Mouse (Mus musculus) limb, embryonic 14.5 days (tissue): ENCODE results near the gene Nipa1. TPM values are rescaled to one million over a fixed set of nuclear protein-coding genes. Genes with fewer than 3 reads are reported as not detected.
A peak's percentile ranks its signal among the peaks of the same experiment; 100 is the strongest.

Source experiments
- ATAC-seq: fragments of 200-750 bp; cut with Nextera tagmentation; 2 replicates; pipeline ENCODE4 v1.8.0; 2017; ENCODE audit warnings: low read depth, moderate number of reproducible peaks, moderate TSS enrichment; ENCODE audit not compliant: low FRiP score
- DNase-seq: peaks from one replicate; pipeline ENCODE4 v3.0.0-alpha.2; 2015; ENCODE audit warnings: low spot score
- H3K27ac ChIP-seq: fragments of 300-500 bp; sonication (generic); replicated peaks from 2 replicates; pipeline ENCODE4 v1.5.1; 2014; ENCODE audit warnings: low read depth, mild to moderate bottlenecking, low read length, moderate library complexity, mixed read lengths
- H3K27me3 ChIP-seq: fragments of 300-500 bp; sonication (generic); 2 replicates; pipeline ENCODE4 v1.6.1; 2014; ENCODE audit warnings: low read length, mixed read lengths; ENCODE audit not compliant: control insufficient read depth, insufficient read depth
- H3K36me3 ChIP-seq: fragments of 300-500 bp; sonication (generic); 2 replicates; pipeline ENCODE4 v1.6.1; 2014; ENCODE audit warnings: mild to moderate bottlenecking, low read length, moderate library complexity, mixed read lengths; ENCODE audit not compliant: control insufficient read depth, insufficient read depth
- H3K4me1 ChIP-seq: fragments of 300-500 bp; sonication (generic); 2 replicates; pipeline ENCODE4 v1.6.1; 2014; ENCODE audit warnings: antibody characterized with exemption, low read length, mixed read lengths; ENCODE audit not compliant: control insufficient read depth, insufficient read depth
- H3K4me2 ChIP-seq: fragments of 300-500 bp; sonication (generic); replicated peaks from 2 replicates; pipeline ENCODE4 v1.6.1; 2014; ENCODE audit warnings: low read depth, mild to moderate bottlenecking, low read length, moderate library complexity; ENCODE audit not compliant: severe bottlenecking
- H3K4me3 ChIP-seq: fragments of 300-500 bp; sonication (generic); replicated peaks from 2 replicates; pipeline ENCODE4 v1.5.1; 2014; ENCODE audit warnings: low read length
- H3K9ac ChIP-seq: fragments of 300-500 bp; sonication (generic); 2 replicates; pipeline ENCODE4 v1.6.1; 2014; ENCODE audit warnings: mild to moderate bottlenecking, low read depth, low read length, moderate library complexity; ENCODE audit not compliant: severe bottlenecking
- H3K9me3 ChIP-seq: fragments of 300-500 bp; sonication (generic); 2 replicates; pipeline ENCODE4 v1.6.1; 2016; ENCODE audit warnings: low read length; ENCODE audit not compliant: control insufficient read depth
- POLR2A ChIP-seq: fragments of 200-500 bp; IDR thresholded peaks from 2 replicates; pipeline ENCODE4 v1.8.0; 2012; ENCODE audit warnings: inconsistent platforms, mild to moderate bottlenecking, moderate library complexity, borderline replicate concordance; ENCODE audit not compliant: insufficient read depth, insufficient read length; ENCODE audit errors: extremely low read depth
- WGBS: fragments of 180-500 bp; shearing (Covaris S2); extraction: QIAGEN DNeasy Blood & Tissue Kit; methylation state at CpG from one replicate; pipeline ENCODE4 v1.1.7; 2014; 5-methylcytosine and 5-hydroxymethylcytosine counted together
- polyA plus RNA-seq, 2 experiments: library from polyadenylated mRNA; depleted of rRNA in 1 of 2; stranded (reverse) in 1 of 2; unstranded in 1 of 2; fragments of >200 nt; fragmentation: Nextera tagmentation in 1 of 2; extraction: Ambion mirVana in 1 of 2; gene quantifications; 2 replicates each; pipeline versions ENCODE4 v1.2.1 to v1.2.3; 2012 to 2014

Gene Nipa1
- polyA plus RNA-seq, 2 experiments: 7.1 to 7.3 TPM

DNA sequence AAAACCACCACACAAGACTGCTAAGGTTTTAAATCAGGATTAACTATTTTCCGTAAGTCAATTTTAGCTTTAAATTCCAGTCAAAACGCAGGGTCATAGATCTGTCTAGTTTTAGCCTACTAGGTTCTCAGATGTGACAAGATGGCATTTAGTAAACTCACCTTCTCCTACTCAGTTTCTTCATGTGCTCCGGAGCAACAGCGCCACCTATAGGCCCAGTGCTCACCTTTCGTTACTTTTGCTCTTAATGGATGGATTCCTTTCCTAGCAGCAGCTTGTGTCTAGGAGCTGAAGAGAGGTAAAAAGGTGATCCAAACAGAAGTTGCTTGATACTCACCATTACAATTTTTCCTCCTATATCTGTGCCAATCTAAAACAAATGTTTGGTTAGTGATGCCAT lies 22.6 kb upstream of the Nipa1 start:
- H3K36me3 ChIP-seq: no peaks in the 10 kb centered on the region
- H3K9ac ChIP-seq: no peak overlapping the region
- 14% methylated on average over 5 of the region's 5 CpGs for WGBS
- H3K4me1 ChIP-seq: no peaks in the 10 kb centered on the region
- ATAC-seq (no peak), DNase-seq (peak; percentile 64)
- H3K4me3 ChIP-seq: no peak overlapping the region
- no peaks in the 10 kb centered on the region for H3K27me3 ChIP-seq
- H3K9me3 ChIP-seq: no peaks in the 10 kb centered on the region
- H3K4me2 ChIP-seq: no peak overlapping the region
- TF ChIP-seq POLR2A: no peak
- H3K27ac ChIP-seq: no peak overlapping the region

DNA sequence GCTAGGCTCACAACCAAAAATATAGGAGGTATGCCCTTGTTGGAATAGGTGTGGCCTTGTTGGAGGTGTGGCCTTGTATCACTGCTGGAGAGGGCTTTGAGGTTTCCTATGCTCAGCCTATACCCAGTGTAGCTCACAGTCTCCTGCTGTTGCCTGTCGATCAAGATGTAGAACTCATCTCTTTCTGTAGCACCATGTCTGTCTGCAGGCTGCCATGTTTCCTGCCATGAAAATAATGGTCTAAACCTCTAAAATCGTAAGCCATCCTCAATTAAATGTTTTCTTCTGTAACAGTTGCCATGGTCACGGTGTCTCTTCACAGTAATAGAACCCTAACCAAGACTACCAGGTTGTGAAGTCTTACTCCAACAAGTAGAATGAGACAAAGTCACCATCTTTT lies 3.8 kb upstream of the Nipa1 start:
- H3K27me3 ChIP-seq: no peaks in the 10 kb centered on the region
- no peaks in the 10 kb centered on the region for H3K9me3 ChIP-seq
- H3K4me3 ChIP-seq: no peak overlapping the region
- H3K4me1 ChIP-seq: 0 out of 2 replicates have a peak, but pooled peaks cover 3% of the 10 kb centered on the region
- DNase-seq (no peak), ATAC-seq (no peak)
- no peak overlapping the region for H3K9ac ChIP-seq
- H3K36me3 ChIP-seq: no peaks in the 10 kb centered on the region
- H3K27ac ChIP-seq: no peak overlapping the region
- no peak overlapping the region for H3K4me2 ChIP-seq
- TF ChIP-seq POLR2A: no peak
- 76% methylated on average over 3 of the region's 3 CpGs for WGBS

- peak; percentile 54; the same call in 1 of the 2 replicates for TF ChIP-seq POLR2A
- ATAC-seq: peak; percentile 94
- 0% methylated on average over 30 of the region's 71 CpGs for WGBS
- peak overlapping the region; percentile 64 for H3K9ac ChIP-seq
- peak overlapping the region; percentile 30 for H3K27ac ChIP-seq
- H3K4me2 ChIP-seq: peak overlapping the region; percentile 76
- H3K9me3 ChIP-seq: no peaks in the 10 kb centered on the region
- H3K4me1 ChIP-seq: 0 out of 2 replicates have a peak, but pooled peaks cover 9% of the 10 kb centered on the region
- no peaks in the 10 kb centered on the region for H3K36me3 ChIP-seq
- no peaks in the 10 kb centered on the region for H3K27me3 ChIP-seq
- peak; percentile 73 for DNase-seq
- peak overlapping the region; percentile 61 for H3K4me3 ChIP-seq
These were observed 503 bp downstream of the Nipa1 start for GRCm38 (mm10) chr7:56018972-56019929.

DNA sequence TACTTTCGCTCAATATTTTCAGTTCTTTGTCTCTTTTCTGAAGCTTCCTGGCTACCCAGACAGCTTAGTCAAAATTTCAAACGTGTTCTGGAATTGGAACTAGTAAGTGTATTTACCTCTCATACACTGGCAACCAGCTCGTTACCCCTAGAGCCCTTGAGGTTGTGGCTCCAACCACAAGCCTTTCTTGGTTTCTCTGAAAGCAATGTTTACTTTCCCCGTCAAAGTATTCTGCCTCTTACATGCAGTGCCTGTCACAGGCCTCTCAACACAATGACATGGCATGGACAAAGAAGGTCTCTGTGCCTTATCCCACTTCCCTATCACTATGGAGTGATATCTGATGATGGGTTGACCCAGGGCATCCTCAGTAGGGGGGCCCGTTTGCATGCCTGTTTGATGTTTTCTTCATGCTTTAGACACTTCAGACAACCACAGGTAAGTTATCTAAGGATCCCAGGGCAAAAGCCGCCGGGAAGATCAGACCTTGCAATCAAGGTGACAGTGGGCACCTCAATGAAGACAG lies 1.2 kb downstream of the Nipa1 start:
- peak overlapping the region; percentile 61 for H3K4me3 ChIP-seq
- peak overlapping the region; percentile 64 for H3K9ac ChIP-seq
- no peaks in the 10 kb centered on the region for H3K9me3 ChIP-seq
- TF ChIP-seq POLR2A: no peak
- DNase-seq: no peak
- H3K27ac ChIP-seq: peak overlapping the region; percentile 30; the same call in 1 of the 2 replicates
- H3K4me1 ChIP-seq: 0 out of 2 replicates have a peak, but pooled peaks cover 9% of the 10 kb centered on the region
- no peaks in the 10 kb centered on the region for H3K36me3 ChIP-seq
- peak overlapping the region; percentile 76 for H3K4me2 ChIP-seq
- no peak for ATAC-seq
- WGBS: 42% methylated on average over 7 of the region's 7 CpGs
- H3K27me3 ChIP-seq: no peaks in the 10 kb centered on the region

- Histone ChIP-seq H3K27ac (no peak overlapping the region), H3K4me1 (0 out of 2 replicates have a peak, but pooled peaks cover 9% of the 10 kb centered on the region), H3K36me3 (no peaks in the 10 kb centered on the region), H3K9ac (no peak overlapping the region), H3K4me3 (no peak overlapping the region), H3K27me3 (no peaks in the 10 kb centered on the region), H3K4me2 (no peak overlapping the region), H3K9me3 (no peaks in the 10 kb centered on the region)
- no peak for TF ChIP-seq POLR2A
- 73% methylated on average over 3 of the region's 3 CpGs for WGBS
- DNase-seq: no peak
- ATAC-seq: no peak
These were observed 2.0 kb downstream of the Nipa1 start for GRCm38 (mm10) chr7:56017761-56018160.
